Mouse (Mus musculus) ES-Bruce4 (cell line): ENCODE data around the gene Akr1a1.

Experiments
- EP300 ChIP-seq: IDR thresholded peaks from 2 replicates; pipeline ENCODE4 v1.6.1; 2011; ENCODE audit warnings: low read depth, low read length; ENCODE audit not compliant: insufficient read depth
- POLR2A ChIP-seq: IDR thresholded peaks from one replicate; pipeline ENCODE4 v1.8.1; 2011; ENCODE audit warnings: low read length; ENCODE audit not compliant: insufficient read depth

- TF ChIP-seq EP300 = no peak
- TF ChIP-seq POLR2A = no peak
These were observed 37.9 kb upstream of the Akr1a1 start for GRCm38 (mm10) chr4:116689309-116689876.
